Mouse (Mus musculus) lung, embryonic 14.5 days (tissue): Measurements from ENCODE around the gene Lsm3. TPM values are rescaled to one million over a fixed set of nuclear protein-coding genes. Genes with fewer than 3 reads are reported as not detected.

Experiments
- ATAC-seq: fragments of 200-750 bp; cut with Nextera tagmentation; 2 replicates; pipeline ENCODE4 v1.8.0; 2017; ENCODE audit warnings: mild to moderate bottlenecking, moderate TSS enrichment, moderate library complexity; ENCODE audit not compliant: insufficient read depth
- DNase-seq: peaks from one replicate; pipeline ENCODE4 v3.0.0-alpha.2; 2015
- H3K27ac ChIP-seq: fragments of 300-500 bp; sonication (generic); 2 replicates; pipeline ENCODE4 v1.5.1; 2014; ENCODE audit warnings: low read depth, mild to moderate bottlenecking, moderate library complexity
- H3K27me3 ChIP-seq: fragments of 300-500 bp; sonication (generic); 2 replicates; pipeline ENCODE4 v1.6.1; 2014; ENCODE audit warnings: low read length, control low read depth; ENCODE audit not compliant: insufficient read depth
- H3K36me3 ChIP-seq: fragments of 300-500 bp; sonication (generic); 2 replicates; pipeline ENCODE4 v1.6.1; 2014; ENCODE audit warnings: control low read depth; ENCODE audit not compliant: insufficient read depth
- H3K4me1 ChIP-seq: fragments of 300-500 bp; sonication (generic); 2 replicates; pipeline ENCODE4 v1.6.1; 2014; ENCODE audit warnings: antibody characterized with exemption, control low read depth; ENCODE audit not compliant: insufficient read depth
- H3K4me2 ChIP-seq: fragments of 300-500 bp; sonication (generic); 2 replicates; pipeline ENCODE4 v1.6.1; 2014; ENCODE audit warnings: mild to moderate bottlenecking
- H3K4me3 ChIP-seq: fragments of 300-500 bp; sonication (generic); 2 replicates; pipeline ENCODE4 v1.5.1; 2014; ENCODE audit warnings: low read depth, low read length
- H3K9ac ChIP-seq: fragments of 300-500 bp; sonication (generic); 2 replicates; pipeline ENCODE4 v1.6.1; 2014
- H3K9me3 ChIP-seq: fragments of 300-500 bp; sonication (generic); 2 replicates; pipeline ENCODE4 v1.6.1; 2016; ENCODE audit warnings: low read depth, low read length, control low read depth
- CTCF ChIP-seq: IDR thresholded peaks from 2 replicates; pipeline ENCODE4 v1.5.1; 2016; ENCODE audit warnings: antibody characterized with exemption, low read depth
- WGBS: fragments of 180-500 bp; shearing (Covaris S2); extraction: QIAGEN DNeasy Blood & Tissue Kit; methylation state at CpG from one replicate; pipeline ENCODE4 v1.1.7; 2014; 5-methylcytosine and 5-hydroxymethylcytosine counted together
- polyA plus RNA-seq: library from polyadenylated mRNA; unstranded; fragments of >200 nt; fragmentation: Nextera tagmentation; extraction: Ambion mirVana; gene quantifications from 2 replicates; pipeline ENCODE4 v1.2.1, GENCODE M21; 2014

Gene Lsm3
- polyA plus RNA-seq, 1 experiment from 2014 or later, result 325 TPM

DNA sequence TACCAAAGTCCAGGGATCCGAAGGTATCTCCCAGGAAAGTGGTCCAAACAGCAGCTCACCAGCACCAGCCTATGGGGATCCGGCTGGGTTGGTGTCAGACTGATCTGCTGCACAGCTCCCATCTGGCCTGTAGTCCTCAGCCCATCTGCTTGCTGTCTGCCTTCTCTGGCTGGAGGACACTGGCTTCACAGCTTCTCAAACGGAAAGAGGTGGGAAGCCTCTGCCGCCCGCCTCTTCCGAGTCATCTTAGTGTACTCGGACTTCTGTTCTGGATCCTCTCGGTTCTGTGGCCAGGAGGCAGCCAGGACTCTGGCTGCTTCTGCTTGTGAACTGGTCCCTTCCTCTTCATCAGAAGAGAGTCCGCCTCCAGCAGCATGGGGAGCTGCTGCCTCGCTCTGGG lies 25.9 kb upstream of the Lsm3 start:
- no peak for TF ChIP-seq CTCF
- DNase-seq (no peak), ATAC-seq (no peak)
- Histone ChIP-seq H3K27me3 (no peaks in the 10 kb centered on the region), H3K9ac (no peak overlapping the region), H3K4me3 (no peak overlapping the region), H3K4me2 (no peak overlapping the region), H3K27ac (0 out of 2 replicates have a peak overlapping the region, but pooled peaks have one; percentile 30), H3K9me3 (no peaks in the 10 kb centered on the region), H3K4me1 (no peaks in the 10 kb centered on the region), H3K36me3 (peaks cover 79% of the 10 kb centered on the region)
- WGBS, result 79% methylated on average over 10 of the region's 10 CpGs

DNA sequence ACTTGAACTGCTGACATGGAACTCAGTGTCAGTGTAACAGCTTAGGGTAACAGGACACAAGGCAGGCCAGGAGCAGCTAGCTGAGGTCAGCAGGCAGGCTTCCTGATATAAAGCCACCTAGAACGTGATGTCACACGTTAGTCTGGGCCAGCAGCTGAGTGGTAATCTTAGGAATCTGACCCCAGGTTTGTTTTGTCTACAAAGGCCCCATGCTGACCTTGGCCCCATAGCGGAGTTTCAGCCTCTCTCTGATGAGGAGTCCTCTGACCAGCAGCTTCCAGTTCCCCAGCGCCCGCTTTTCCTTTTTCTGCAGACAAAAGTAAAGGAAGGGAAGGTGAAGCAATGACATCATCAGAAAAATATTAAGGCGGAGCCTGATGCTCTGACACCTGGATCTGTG lies 24.7 kb upstream of the Lsm3 start:
- Histone ChIP-seq H3K9ac (no peak overlapping the region), H3K4me1 (no peaks in the 10 kb centered on the region), H3K36me3 (peaks cover 78% of the 10 kb centered on the region), H3K27me3 (no peaks in the 10 kb centered on the region), H3K4me3 (no peak overlapping the region), H3K27ac (no peak overlapping the region), H3K9me3 (no peaks in the 10 kb centered on the region), H3K4me2 (no peak overlapping the region)
- WGBS, result 58% methylated on average over 6 of the region's 6 CpGs
- no peak for TF ChIP-seq CTCF
- DNase-seq (peak; percentile 31), ATAC-seq (no peak)

DNA sequence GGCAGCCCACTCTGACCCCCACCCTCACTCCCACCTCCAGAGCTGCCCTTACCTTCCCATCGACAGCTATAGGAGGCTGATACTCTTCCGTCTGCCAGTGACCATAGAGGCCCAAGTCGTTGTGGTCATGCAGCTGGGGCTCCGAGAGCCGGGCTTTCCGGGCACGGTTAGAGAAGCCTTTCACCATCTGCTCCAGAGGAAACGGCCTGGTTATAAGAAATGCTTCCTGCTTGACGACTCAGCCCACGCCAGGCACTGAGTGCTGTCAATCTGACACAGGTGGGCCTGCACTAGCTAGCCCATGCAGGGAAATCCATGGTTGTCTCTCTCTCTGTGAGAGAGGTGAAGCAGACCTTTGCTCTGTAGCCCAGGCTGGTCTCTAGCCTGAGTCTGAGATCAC lies 22.7 kb upstream of the Lsm3 start:
- ATAC-seq, result no peak
- no peak overlapping the region for H3K27ac ChIP-seq
- H3K36me3 ChIP-seq, result peaks cover 77% of the 10 kb centered on the region
- H3K4me2 ChIP-seq, result no peak overlapping the region
- H3K4me1 ChIP-seq, result no peaks in the 10 kb centered on the region
- no peaks in the 10 kb centered on the region for H3K9me3 ChIP-seq
- 84% methylated on average over 10 of the region's 10 CpGs for WGBS
- DNase-seq, result no peak
- no peak for TF ChIP-seq CTCF
- no peak overlapping the region for H3K9ac ChIP-seq
- H3K4me3 ChIP-seq, result no peak overlapping the region
- no peaks in the 10 kb centered on the region for H3K27me3 ChIP-seq

DNA sequence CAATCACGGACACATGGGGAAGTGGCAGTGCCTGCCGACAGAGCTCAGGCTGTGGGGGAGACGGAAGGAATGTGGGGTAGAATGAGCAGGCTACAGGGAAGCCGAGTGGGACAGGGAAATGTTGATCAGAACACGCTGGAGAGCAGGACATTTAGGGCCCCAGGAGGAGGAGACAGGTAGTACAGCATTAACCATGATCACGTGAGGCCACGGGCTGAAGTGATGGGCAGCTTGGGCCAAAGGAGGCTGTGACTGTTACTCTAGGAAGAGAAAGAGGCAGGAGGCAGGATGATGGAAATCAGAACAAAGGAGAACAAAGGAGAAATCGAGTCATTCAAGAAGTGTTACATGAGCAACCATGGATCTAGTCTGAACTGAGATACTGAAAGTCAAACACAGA lies 21.2 kb upstream of the Lsm3 start:
- Histone ChIP-seq H3K4me3 (no peak overlapping the region), H3K27me3 (no peaks in the 10 kb centered on the region), H3K9me3 (no peaks in the 10 kb centered on the region), H3K36me3 (peaks cover 75% of the 10 kb centered on the region), H3K9ac (no peak overlapping the region), H3K27ac (no peak overlapping the region), H3K4me1 (no peaks in the 10 kb centered on the region), H3K4me2 (no peak overlapping the region)
- ATAC-seq (no peak), DNase-seq (no peak)
- 79% methylated on average over 8 of the region's 8 CpGs for WGBS
- no peak for TF ChIP-seq CTCF

DNA sequence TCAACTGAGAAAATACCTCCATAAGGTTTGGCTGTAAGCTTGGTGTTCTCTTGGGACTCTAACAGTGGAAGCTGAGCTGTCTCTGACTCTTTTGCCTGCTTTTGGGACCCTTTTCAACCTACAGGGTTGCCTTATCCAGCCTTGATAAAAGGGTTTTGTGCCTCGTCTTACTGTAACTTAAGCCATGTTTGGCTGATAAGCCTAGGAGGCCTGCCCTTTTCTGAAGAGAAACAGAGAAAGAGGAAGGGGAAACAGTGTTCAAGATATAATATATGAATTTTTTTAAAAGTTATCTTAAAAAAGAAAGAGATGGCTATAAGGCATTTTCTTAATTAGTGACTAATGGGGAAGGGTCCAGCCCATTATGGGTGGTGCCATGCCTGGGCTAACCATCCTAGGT lies 12.4 kb upstream of the Lsm3 start:
- H3K4me2 ChIP-seq, result no peak overlapping the region
- no peaks in the 10 kb centered on the region for H3K9me3 ChIP-seq
- H3K27me3 ChIP-seq, result no peaks in the 10 kb centered on the region
- no peak for ATAC-seq
- no peak for DNase-seq
- H3K4me3 ChIP-seq, result no peak overlapping the region
- H3K36me3 ChIP-seq, result peaks cover 77% of the 10 kb centered on the region
- H3K4me1 ChIP-seq, result no peaks in the 10 kb centered on the region
- no peak overlapping the region for H3K9ac ChIP-seq
- no peak overlapping the region for H3K27ac ChIP-seq
- no peak for TF ChIP-seq CTCF
- 71% methylated on average over 1 of the region's 1 CpGs for WGBS

DNA sequence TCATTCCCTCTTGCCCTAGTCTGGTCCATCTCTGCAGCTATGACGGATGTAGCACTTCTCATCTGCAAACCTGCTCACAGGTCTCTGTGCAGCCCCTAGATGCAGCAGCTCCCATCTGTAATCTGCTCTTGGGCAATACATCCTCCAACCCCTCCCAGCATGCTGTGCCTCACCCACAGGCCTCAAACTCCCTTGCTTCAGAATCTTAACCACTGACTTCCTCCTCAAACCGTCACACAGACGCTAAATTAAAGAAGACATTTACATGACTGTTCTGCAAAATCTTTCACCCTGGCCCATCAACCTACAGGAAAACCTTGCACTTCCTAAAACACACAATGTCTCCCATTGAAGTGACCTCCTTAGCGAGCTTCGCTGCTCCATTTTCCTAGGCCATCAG lies 9.7 kb upstream of the Lsm3 start:
- Histone ChIP-seq H3K4me3 (no peak overlapping the region), H3K4me1 (no peaks in the 10 kb centered on the region), H3K27ac (no peak overlapping the region), H3K36me3 (peaks cover 62% of the 10 kb centered on the region), H3K9me3 (no peaks in the 10 kb centered on the region), H3K27me3 (no peaks in the 10 kb centered on the region), H3K9ac (no peak overlapping the region), H3K4me2 (no peak overlapping the region)
- WGBS, result 90% methylated on average over 5 of the region's 5 CpGs
- DNase-seq (no peak), ATAC-seq (no peak)
- TF ChIP-seq CTCF, result no peak

DNA sequence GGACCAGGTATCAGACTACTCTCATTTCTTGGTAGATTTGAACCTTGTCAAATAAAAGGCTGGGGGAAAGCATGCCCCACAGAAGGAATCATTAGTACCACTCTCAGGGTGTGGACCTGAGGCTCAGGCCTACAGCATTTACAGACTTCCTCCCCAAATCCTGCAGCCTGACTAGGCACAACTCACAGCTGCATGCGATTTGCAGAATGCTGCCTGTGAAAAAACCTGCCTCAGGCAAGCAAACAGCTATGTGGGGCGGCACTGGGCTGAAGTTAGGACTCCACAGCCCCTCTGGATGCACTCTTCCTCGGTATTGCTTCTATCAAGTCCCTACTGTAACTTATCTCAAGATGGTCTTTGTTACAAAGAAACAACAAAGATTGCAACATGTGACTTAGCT lies 7.7 kb upstream of the Lsm3 start:
- DNase-seq (no peak), ATAC-seq (no peak)
- Histone ChIP-seq H3K36me3 (peaks cover 57% of the 10 kb centered on the region), H3K4me1 (no peaks in the 10 kb centered on the region), H3K27ac (no peak overlapping the region), H3K4me3 (no peak overlapping the region), H3K4me2 (no peak overlapping the region), H3K9ac (no peak overlapping the region), H3K9me3 (no peaks in the 10 kb centered on the region), H3K27me3 (no peaks in the 10 kb centered on the region)
- WGBS, result 86% methylated on average over 3 of the region's 3 CpGs
- no peak for TF ChIP-seq CTCF

DNA sequence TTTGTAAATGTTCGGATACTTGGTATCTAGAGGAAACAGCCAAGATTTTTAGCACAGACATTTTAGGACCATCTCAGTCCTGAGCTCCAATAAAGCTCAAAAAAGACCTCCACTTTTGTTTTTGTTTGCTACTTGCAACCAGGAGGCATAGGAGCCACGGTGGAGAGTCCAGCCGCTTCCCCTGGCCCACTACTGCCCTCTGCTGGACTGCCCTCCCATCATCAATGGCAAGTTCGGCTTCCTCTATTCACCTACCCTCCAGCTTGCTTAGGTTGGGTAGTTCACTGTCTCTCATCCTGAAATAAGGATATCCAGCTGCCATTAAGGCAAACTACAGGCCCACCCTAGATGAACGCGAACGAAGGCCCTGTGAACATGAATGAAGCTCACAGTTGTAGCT lies 6.4 kb upstream of the Lsm3 start:
- Histone ChIP-seq H3K9ac (no peak overlapping the region), H3K36me3 (peaks cover 44% of the 10 kb centered on the region), H3K4me1 (0 out of 2 replicates have a peak, but pooled peaks cover 1% of the 10 kb centered on the region), H3K4me3 (no peak overlapping the region), H3K9me3 (no peaks in the 10 kb centered on the region), H3K27me3 (no peaks in the 10 kb centered on the region), H3K27ac (no peak overlapping the region), H3K4me2 (no peak overlapping the region)
- WGBS, result 43% methylated on average over 7 of the region's 7 CpGs
- TF ChIP-seq CTCF, result peak; percentile 88
- ATAC-seq (no peak), DNase-seq (peak; percentile 73)
